Mouse (Mus musculus) Patski (cell line): Measurements from ENCODE around the gene Tssc4. TPM values are rescaled to one million over a fixed set of nuclear protein-coding genes. Genes with fewer than 3 reads are reported as not detected.

Experiments
- ATAC-seq: fragments of 100-300 bp; one replicate; pipeline ENCODE4 v1.8.0; 2021
- CTCF ChIA-PET: fragments of 350-600 bp; sonication (Branson Sonifier 250); formaldehyde crosslinking; loops from one replicate; lab custom pipeline; 2022; ENCODE audit warnings: inconsistent platforms; lab: Charles Lee
- POLR2A ChIA-PET: fragments of 350-600 bp; sonication (Branson Sonifier 250); formaldehyde crosslinking; loops from one replicate; lab custom pipeline; 2022; ENCODE audit warnings: antibody characterized with exemption, inconsistent platforms; lab: Charles Lee
- DNase-seq: peaks from one replicate; pipeline ENCODE4 v3.0.0-alpha.2; 2011; ENCODE audit warnings: low read depth, low spot score
- H3K27me3 ChIP-seq: fragments of 371-371 bp; one replicate; pipeline ENCODE4 v1.5.1; 2021
- CTCF ChIP-seq: fragments of 100-300 bp; IDR thresholded peaks from one replicate; pipeline ENCODE4 v1.5.1; 2021
- in situ Hi-C: fragments of 300-500 bp; cut with MboI; formaldehyde crosslinking; loops from 3 replicates; pipeline ENCODE4 v1.11.1; 2018; ENCODE audit warnings: low pct_unique_long_range_greater_than_20kb, mixed read lengths
- polyA plus RNA-seq: library from polyadenylated mRNA; unstranded; gene quantifications from one replicate; pipeline ENCODE4 v1.2.3, GENCODE M21; 2021

Gene Tssc4
- polyA plus RNA-seq, 1 experiment from 2014 or later, result 42.0 TPM

- in situ Hi-C loops, result no loop called here
- H3K27me3 ChIP-seq, result no peaks in the 10 kb centered on the region
These were observed 8.3 kb downstream of the Tssc4 start for GRCm38 (mm10) chr7:143077351-143077750.

GRCm38 (mm10) chr7:143082024-143082423 lies 13.0 kb downstream of the Tssc4 start:
- CTCF ChIA-PET, result interaction anchor here (2.9 kb wide), 1 partner anchor 74 kb away, joined by 14 read pairs; no protein-coding TSS in a partner anchor
- no peak for ATAC-seq
- no peaks in the 10 kb centered on the region for H3K27me3 ChIP-seq
- in situ Hi-C loops, result no loop called here
- DNase-seq, result no peak
- POLR2A ChIA-PET, result no interaction called here
- TF ChIP-seq CTCF, result no peak

More at GRCm38 (mm10) chr7:143077351-143077750, 8.3 kb downstream of the Tssc4 start:
- no peak for ATAC-seq
- no peak for DNase-seq
- no peak for TF ChIP-seq CTCF
- CTCF ChIA-PET, result interaction anchor here (1.4 kb wide), 1 partner anchor 10 kb away, joined by 7 read pairs; no protein-coding TSS in a partner anchor
- POLR2A ChIA-PET, result no interaction called here

- TF ChIP-seq CTCF, result no peak
- CTCF ChIA-PET, result interaction anchor here (0.6 to 3.9 kb wide), 4 partner anchors 9 to 383 kb away, joined by 3 to 21 read pairs (median 8); no protein-coding TSS in a partner anchor
- POLR2A ChIA-PET, result no interaction called here
- DNase-seq (no peak), ATAC-seq (no peak)
- no peaks in the 10 kb centered on the region for H3K27me3 ChIP-seq
- in situ Hi-C loops, result no loop called here
These were observed 14.7 kb downstream of the Tssc4 start for GRCm38 (mm10) chr7:143083708-143084107.

DNA sequence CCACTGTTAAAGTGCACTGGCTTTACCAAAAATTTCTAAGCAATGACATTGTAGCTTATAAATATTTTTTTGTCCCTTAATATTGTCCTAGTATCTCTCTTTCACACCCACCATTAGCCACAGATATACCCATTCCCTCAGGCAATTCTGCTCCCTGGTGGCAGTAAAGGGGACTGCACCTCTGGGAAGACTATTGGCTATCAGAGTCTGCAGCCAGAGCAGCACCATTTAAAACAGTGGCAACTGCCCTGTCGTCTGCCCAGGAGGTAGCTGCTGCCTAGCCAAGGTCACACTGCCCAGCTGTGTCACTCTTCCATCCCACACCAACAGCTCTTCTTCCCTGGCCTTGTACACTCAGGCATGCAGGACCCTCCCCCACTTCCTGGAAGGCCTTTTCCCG lies 17.3 kb downstream of the Tssc4 start:
- CTCF ChIA-PET, result interaction anchor here (0.6 to 3.9 kb wide), 29 partner anchors 9 to 193 kb away, joined by 3 to 74 read pairs (median 4); partner anchors contain the start of genes Trpm5 and Tspan32
- DNase-seq, result no peak
- POLR2A ChIA-PET, result interaction anchor here (0.9 to 3.1 kb wide), 2 partner anchors 78 to 90 kb away, joined by 3 to 15 read pairs; no protein-coding TSS in a partner anchor
- H3K27me3 ChIP-seq, result no peaks in the 10 kb centered on the region
- peak; percentile 89 for TF ChIP-seq CTCF
- in situ Hi-C loops, result loop anchor here (5.0 kb wide), 1 partner anchor 194 kb away; no protein-coding TSS in a partner anchor
- ATAC-seq, result peak; percentile 38

- in situ Hi-C loops, result loop anchor here (5.0 kb wide), 1 partner anchor 195 kb away; no protein-coding TSS in a partner anchor
- H3K27me3 ChIP-seq, result no peaks in the 10 kb centered on the region
- no peak for DNase-seq
- peak; percentile 69 for TF ChIP-seq CTCF
- ATAC-seq, result peak; percentile 45
- CTCF ChIA-PET, result interaction anchor here (0.7 to 3.9 kb wide), 22 partner anchors 8 to 176 kb away, joined by 3 to 74 read pairs (median 4); partner anchors contain the start of gene Trpm5
- POLR2A ChIA-PET, result interaction anchor here (0.9 to 3.1 kb wide), 2 partner anchors 79 to 90 kb away, joined by 3 to 15 read pairs; no protein-coding TSS in a partner anchor
These were observed 18.1 kb downstream of the Tssc4 start for GRCm38 (mm10) chr7:143087070-143087579.

- POLR2A ChIA-PET, result no interaction called here
- DNase-seq, result no peak
- ATAC-seq, result no peak
- no peak for TF ChIP-seq CTCF
- no peaks in the 10 kb centered on the region for H3K27me3 ChIP-seq
- in situ Hi-C loops, result no loop called here
- CTCF ChIA-PET, result interaction anchor here (0.9 to 2.5 kb wide), 6 partner anchors 8 to 373 kb away, joined by 3 to 10 read pairs (median 3); no protein-coding TSS in a partner anchor
These were observed 24.8 kb downstream of the Tssc4 start for GRCm38 (mm10) chr7:143093847-143094246.

DNA sequence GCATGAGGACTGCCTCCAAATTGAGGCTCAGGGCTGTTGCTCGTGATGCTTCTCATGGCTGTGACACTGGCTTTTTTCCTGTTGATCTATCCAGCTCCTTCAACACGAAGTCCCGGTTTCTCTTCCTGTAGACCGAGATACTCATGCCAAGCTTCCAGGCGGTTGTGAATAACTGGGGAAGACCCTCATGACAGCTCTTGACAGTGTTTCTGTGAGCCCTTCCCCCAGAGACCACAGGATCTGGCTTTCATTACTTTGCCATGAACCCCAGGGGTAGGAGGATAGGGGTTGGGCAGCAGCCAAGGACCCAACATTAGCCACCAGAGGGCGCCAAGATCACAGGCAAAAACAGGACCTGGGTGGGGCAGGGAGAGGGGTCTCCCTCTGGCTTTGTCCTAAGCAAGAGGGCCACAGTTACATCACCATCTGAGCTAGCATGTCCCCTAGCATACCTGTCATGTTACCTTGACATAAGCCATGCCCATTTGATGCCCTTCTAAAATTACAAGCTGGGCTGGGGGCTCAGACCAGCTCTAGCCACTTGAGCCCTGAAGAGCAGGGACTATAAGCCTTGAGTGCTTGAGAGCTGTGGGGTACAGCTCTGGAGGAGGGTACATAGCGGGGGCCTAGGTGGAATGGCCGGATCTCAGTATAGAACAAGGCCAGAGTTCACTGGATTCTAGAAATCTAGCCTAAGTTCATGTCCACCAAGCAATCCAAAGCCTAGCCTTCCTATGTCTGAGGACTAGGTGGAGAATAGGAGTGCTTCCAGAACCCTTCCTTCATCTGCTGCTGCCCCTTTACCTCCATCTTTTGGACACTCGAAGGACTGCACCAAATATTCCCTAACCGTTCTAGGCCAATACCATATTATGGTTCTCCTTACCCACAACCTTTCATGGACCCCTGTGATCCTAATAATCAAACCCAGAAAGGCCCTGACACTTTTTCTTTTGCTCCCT lies 25.8 kb downstream of the Tssc4 start, which contains the start of gene Trpm5:
Trpm5 (minus strand) TSS at position 51 of the 962 bp plus-strand sequence.
- DNase-seq, result no peak
- POLR2A ChIA-PET, result no interaction called here
- H3K27me3 ChIP-seq, result no peaks in the 10 kb centered on the region
- TF ChIP-seq CTCF, result peak; percentile 66
- in situ Hi-C loops, result loop anchor here (5.0 kb wide), 1 partner anchor 52 kb away; no protein-coding TSS in a partner anchor
- CTCF ChIA-PET, result interaction anchor here (0.9 to 2.5 kb wide), 9 partner anchors 9 to 372 kb away, joined by 3 to 10 read pairs (median 3); no protein-coding TSS in a partner anchor
- no peak for ATAC-seq

GRCm38 (mm10) chr7:143095554-143095907 lies 26.5 kb downstream of the Tssc4 start:
- ChIA-PET CTCF (interaction anchor here (0.9 to 2.5 kb wide), 6 partner anchors 9 to 371 kb away, joined by 3 to 10 read pairs (median 5); no protein-coding TSS in a partner anchor), POLR2A (no interaction called here)
- in situ Hi-C loops, result loop anchor here (5.0 kb wide), 1 partner anchor 52 kb away; no protein-coding TSS in a partner anchor
- ATAC-seq, result no peak
- DNase-seq, result no peak
- no peaks in the 10 kb centered on the region for H3K27me3 ChIP-seq
- no peak for TF ChIP-seq CTCF

DNA sequence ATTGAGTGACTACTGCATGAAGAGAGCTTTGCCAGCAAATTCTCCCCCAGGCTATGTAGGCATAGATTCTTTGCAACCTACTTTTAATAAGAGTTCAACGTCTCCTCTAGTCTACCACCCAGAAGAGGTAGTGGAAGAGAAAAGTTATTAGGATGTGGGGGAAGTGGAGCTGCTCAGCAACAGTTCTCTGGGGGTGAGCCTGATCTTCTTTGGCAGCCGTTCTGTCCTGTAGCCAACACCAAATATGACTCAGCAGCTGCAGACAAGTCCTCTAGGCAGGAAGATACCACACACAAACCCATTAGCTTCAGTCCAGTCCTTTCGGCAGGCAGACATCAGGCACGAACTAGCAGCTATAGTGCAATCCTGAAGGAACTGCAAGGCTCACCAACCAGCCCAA lies 31.7 kb downstream of the Tssc4 start:
- POLR2A ChIA-PET, result no interaction called here
- CTCF ChIA-PET, result interaction anchor here (0.6 to 1.7 kb wide), 5 partner anchors 14 to 369 kb away, joined by 3 read pairs; no protein-coding TSS in a partner anchor

More for the DNA sequence above, 31.7 kb downstream of the Tssc4 start:
- no peak for TF ChIP-seq CTCF
- in situ Hi-C loops, result no loop called here
- H3K27me3 ChIP-seq, result peaks cover 4% of the 10 kb centered on the region
- ATAC-seq, result no peak
- no peak for DNase-seq
